Mouse (Mus musculus): ENCODE measurements around the gene Antxr1. TPM values are rescaled to one million over a fixed set of nuclear protein-coding genes. Genes with fewer than 3 reads are reported as not detected.
A peak's percentile ranks its signal among the peaks of the same experiment; 100 is the strongest.

Gene Antxr1
- polyA plus RNA-seq (2014; fragmentation: Nextera tagmentation; extraction: Ambion mirVana) = 13.2 and 16.0 TPM in 2 replicates

GRCm38 (mm10) chr6:87335091-87335934, at the start of gene Antxr1:
Gene Antxr1, minus strand, starts transcription at chr6:87335821.
- peak; percentile 84 for DNase-seq (ENCODE audit: low spot score)

GRCm38 (mm10) chr6:87384761-87385160, 49.1 kb upstream of the Antxr1 start:
- WGBS = 57% methylated on average over 5 of the region's 6 CpGs
- H3K4me2 ChIP-seq (ENCODE audit: low read depth, severe bottlenecking) = no peak overlapping the region
- no peak overlapping the region for H3K4me3 ChIP-seq (ENCODE audit: low read depth, low read length)
- H3K27ac ChIP-seq (replicated peaks; ENCODE audit: low read depth, low read length) = no peak overlapping the region
- no peaks in the 10 kb centered on the region for H3K9me3 ChIP-seq (ENCODE audit: control insufficient read depth, low read length)
- H3K27me3 ChIP-seq (ENCODE audit: control insufficient read depth, insufficient read depth, low read length) = no peaks in the 10 kb centered on the region
- no peak overlapping the region for H3K9ac ChIP-seq (ENCODE audit: low read length)
- no peaks in the 10 kb centered on the region for H3K36me3 ChIP-seq (ENCODE audit: control insufficient read depth, insufficient read depth, low read length)
- H3K4me1 ChIP-seq (ENCODE audit: control insufficient read depth, insufficient read depth, low read length) = no peaks in the 10 kb centered on the region
- DNase-seq (ENCODE audit: low spot score) (no peak), ATAC-seq (ENCODE audit: insufficient number of reproducible peaks, low FRiP score, low TSS enrichment, low read depth) (no peak)

More at GRCm38 (mm10) chr6:87335091-87335934, at the start of gene Antxr1:
- Histone ChIP-seq H3K27me3 (ENCODE audit: control insufficient read depth, insufficient read depth, low read length) (no peaks in the 10 kb centered on the region), H3K9me3 (ENCODE audit: control insufficient read depth, low read length) (no peaks in the 10 kb centered on the region), H3K4me1 (ENCODE audit: control insufficient read depth, insufficient read depth, low read length) (peaks cover 8% of the 10 kb centered on the region), H3K9ac (ENCODE audit: low read length) (peak within 1 kb of the TSS; percentile 97), H3K4me2 (ENCODE audit: low read depth, severe bottlenecking) (peak within 1 kb of the TSS; percentile 79), H3K27ac (replicated peaks; ENCODE audit: low read depth, low read length) (peak within 1 kb of the TSS; percentile 94), H3K4me3 (ENCODE audit: low read depth, low read length) (peak within 1 kb of the TSS; percentile 84), H3K36me3 (ENCODE audit: control insufficient read depth, insufficient read depth, low read length) (no peaks in the 10 kb centered on the region)
- peak; percentile 78; the same call in 1 of the 2 replicates for ATAC-seq (ENCODE audit: insufficient number of reproducible peaks, low FRiP score, low TSS enrichment, low read depth)
- under 1% methylated on average over 54 of the region's 54 CpGs for WGBS

- Histone ChIP-seq H3K4me1 (ENCODE audit: control insufficient read depth, insufficient read depth, low read length) (no peaks in the 10 kb centered on the region), H3K4me3 (ENCODE audit: low read depth, low read length) (no peak overlapping the region), H3K9ac (ENCODE audit: low read length) (no peak overlapping the region), H3K27me3 (ENCODE audit: control insufficient read depth, insufficient read depth, low read length) (no peaks in the 10 kb centered on the region), H3K9me3 (ENCODE audit: control insufficient read depth, low read length) (no peaks in the 10 kb centered on the region), H3K4me2 (ENCODE audit: low read depth, severe bottlenecking) (peak overlapping the region; percentile 33), H3K27ac (replicated peaks; ENCODE audit: low read depth, low read length) (no peak overlapping the region), H3K36me3 (ENCODE audit: control insufficient read depth, insufficient read depth, low read length) (no peaks in the 10 kb centered on the region)
- DNase-seq (ENCODE audit: low spot score) (no peak), ATAC-seq (ENCODE audit: insufficient number of reproducible peaks, low FRiP score, low TSS enrichment, low read depth) (no peak)
- 12% methylated on average over 24 of the region's 24 CpGs for WGBS
Observed at GRCm38 (mm10) chr6:87383926-87384691, 48.5 kb upstream of the Antxr1 start.

- H3K27me3 ChIP-seq (ENCODE audit: control insufficient read depth, insufficient read depth, low read length) = no peaks in the 10 kb centered on the region
- DNase-seq (ENCODE audit: low spot score) (no peak), ATAC-seq (ENCODE audit: insufficient number of reproducible peaks, low FRiP score, low TSS enrichment, low read depth) (no peak)
- no peak within 1 kb of the TSS for H3K4me3 ChIP-seq (ENCODE audit: low read depth, low read length)
- no peaks in the 10 kb centered on the region for H3K36me3 ChIP-seq (ENCODE audit: control insufficient read depth, insufficient read depth, low read length)
- H3K4me1 ChIP-seq (ENCODE audit: control insufficient read depth, insufficient read depth, low read length) = no peaks in the 10 kb centered on the region
- no peak within 1 kb of the TSS for H3K4me2 ChIP-seq (ENCODE audit: low read depth, severe bottlenecking)
- WGBS = 92% methylated on average over 9 of the region's 9 CpGs
- no peak within 1 kb of the TSS for H3K9ac ChIP-seq (ENCODE audit: low read length)
- no peaks in the 10 kb centered on the region for H3K9me3 ChIP-seq (ENCODE audit: control insufficient read depth, low read length)
- no peak within 1 kb of the TSS for H3K27ac ChIP-seq (replicated peaks; ENCODE audit: low read depth, low read length)
Observed at GRCm38 (mm10) chr6:87373057-87373456, 37.4 kb upstream of the Antxr1 start, which contains the start of gene Gkn2. Gene Gkn2, plus strand, starts transcription at chr6:87373357.

GRCm38 (mm10) chr6:87369223-87369622, 33.6 kb upstream of the Antxr1 start:
- H3K4me1 ChIP-seq (ENCODE audit: control insufficient read depth, insufficient read depth, low read length) = no peaks in the 10 kb centered on the region
- H3K9ac ChIP-seq (ENCODE audit: low read length) = no peak overlapping the region
- ATAC-seq (ENCODE audit: insufficient number of reproducible peaks, low FRiP score, low TSS enrichment, low read depth) (no peak), DNase-seq (ENCODE audit: low spot score) (no peak)
- no peak overlapping the region for H3K4me2 ChIP-seq (ENCODE audit: low read depth, severe bottlenecking)
- WGBS = 89% methylated on average over 5 of the region's 5 CpGs
- H3K27ac ChIP-seq (replicated peaks; ENCODE audit: low read depth, low read length) = no peak overlapping the region
- no peak overlapping the region for H3K4me3 ChIP-seq (ENCODE audit: low read depth, low read length)
- no peaks in the 10 kb centered on the region for H3K27me3 ChIP-seq (ENCODE audit: control insufficient read depth, insufficient read depth, low read length)
- no peaks in the 10 kb centered on the region for H3K9me3 ChIP-seq (ENCODE audit: control insufficient read depth, low read length)
- H3K36me3 ChIP-seq (ENCODE audit: control insufficient read depth, insufficient read depth, low read length) = no peaks in the 10 kb centered on the region

GRCm38 (mm10) chr6:87354441-87354840, 18.8 kb upstream of the Antxr1 start:
- ATAC-seq (ENCODE audit: insufficient number of reproducible peaks, low FRiP score, low TSS enrichment, low read depth) = no peak
- Histone ChIP-seq H3K4me1 (ENCODE audit: control insufficient read depth, insufficient read depth, low read length) (no peaks in the 10 kb centered on the region), H3K27me3 (ENCODE audit: control insufficient read depth, insufficient read depth, low read length) (no peaks in the 10 kb centered on the region), H3K4me3 (ENCODE audit: low read depth, low read length) (no peak overlapping the region), H3K9me3 (ENCODE audit: control insufficient read depth, low read length) (no peaks in the 10 kb centered on the region), H3K9ac (ENCODE audit: low read length) (no peak overlapping the region), H3K27ac (replicated peaks; ENCODE audit: low read depth, low read length) (no peak overlapping the region), H3K36me3 (ENCODE audit: control insufficient read depth, insufficient read depth, low read length) (no peaks in the 10 kb centered on the region), H3K4me2 (ENCODE audit: low read depth, severe bottlenecking) (no peak overlapping the region)
- 75% methylated on average over 5 of the region's 5 CpGs for WGBS
- no peak for DNase-seq (ENCODE audit: low spot score)

- Histone ChIP-seq H3K9ac (ENCODE audit: low read length) (no peak within 1 kb of the TSS), H3K9me3 (ENCODE audit: control insufficient read depth, low read length) (no peaks in the 10 kb centered on the region)
- 91% methylated on average over 8 of the region's 8 CpGs for WGBS
Observed at GRCm38 (mm10) chr6:87350829-87351228, 15.2 kb upstream of the Antxr1 start, which contains the start of gene Gkn1. Gene Gkn1, minus strand, starts transcription at chr6:87350942.

GRCm38 (mm10) chr6:87335935-87336295, 294 bp upstream of the Antxr1 start:
- Histone ChIP-seq H3K4me3 (ENCODE audit: low read depth, low read length) (no peak overlapping the region), H3K27ac (replicated peaks; ENCODE audit: low read depth, low read length) (no peak overlapping the region), H3K27me3 (ENCODE audit: control insufficient read depth, insufficient read depth, low read length) (no peaks in the 10 kb centered on the region), H3K4me1 (ENCODE audit: control insufficient read depth, insufficient read depth, low read length) (peaks cover 8% of the 10 kb centered on the region), H3K36me3 (ENCODE audit: control insufficient read depth, insufficient read depth, low read length) (no peaks in the 10 kb centered on the region), H3K9ac (ENCODE audit: low read length) (no peak overlapping the region), H3K4me2 (ENCODE audit: low read depth, severe bottlenecking) (no peak overlapping the region), H3K9me3 (ENCODE audit: control insufficient read depth, low read length) (no peaks in the 10 kb centered on the region)
- WGBS = 31% methylated on average over 6 of the region's 6 CpGs
- DNase-seq (ENCODE audit: low spot score) = no peak
- no peak for ATAC-seq (ENCODE audit: insufficient number of reproducible peaks, low FRiP score, low TSS enrichment, low read depth)

More at GRCm38 (mm10) chr6:87350829-87351228, 15.2 kb upstream of the Antxr1 start, which contains the start of gene Gkn1:
- DNase-seq (ENCODE audit: low spot score) = no peak
- no peak within 1 kb of the TSS for H3K4me3 ChIP-seq (ENCODE audit: low read depth, low read length)
- H3K4me1 ChIP-seq (ENCODE audit: control insufficient read depth, insufficient read depth, low read length) = no peaks in the 10 kb centered on the region
- ATAC-seq (ENCODE audit: insufficient number of reproducible peaks, low FRiP score, low TSS enrichment, low read depth) = no peak
- no peak within 1 kb of the TSS for H3K4me2 ChIP-seq (ENCODE audit: low read depth, severe bottlenecking)
- H3K36me3 ChIP-seq (ENCODE audit: control insufficient read depth, insufficient read depth, low read length) = no peaks in the 10 kb centered on the region
- no peaks in the 10 kb centered on the region for H3K27me3 ChIP-seq (ENCODE audit: control insufficient read depth, insufficient read depth, low read length)
- no peak within 1 kb of the TSS for H3K27ac ChIP-seq (replicated peaks; ENCODE audit: low read depth, low read length)
